Mouse (Mus musculus) myocyte (in vitro differentiated cells): Measurements from ENCODE around the gene Tbcb.

Source experiments
- CEBPB ChIP-seq: IDR thresholded peaks from 2 replicates; pipeline ENCODE4 v1.6.1; 2011; ENCODE audit warnings: mild to moderate bottlenecking, moderate library complexity; ENCODE audit not compliant: poor library complexity, insufficient read depth, severe bottlenecking
- MAX ChIP-seq: IDR thresholded peaks from one replicate; pipeline ENCODE4 v1.6.1; 2011; ENCODE audit warnings: low read depth, mild to moderate bottlenecking, control low read depth
- MYOG ChIP-seq, 3 experiments: IDR thresholded peaks; one replicate each; pipeline ENCODE4 v1.6.1; 2011; ENCODE audit warnings: control low read depth in 2 of 3, low read depth in 2 of 3, mild to moderate bottlenecking in 2 of 3; ENCODE audit not compliant: insufficient read length in 2 of 3, control insufficient read depth in 1 of 3, insufficient read depth in 1 of 3
- POLR2A ChIP-seq: IDR thresholded peaks from one replicate; pipeline ENCODE4 v1.6.1; 2011; ENCODE audit warnings: low read depth, mild to moderate bottlenecking, control low read depth, moderate library complexity; ENCODE audit not compliant: insufficient read length
- REST ChIP-seq: IDR thresholded peaks from one replicate; pipeline ENCODE4 v1.6.1; 2011; ENCODE audit warnings: mild to moderate bottlenecking, control low read depth, moderate library complexity; ENCODE audit not compliant: insufficient read depth, insufficient read length
- SRF ChIP-seq: IDR thresholded peaks from one replicate; pipeline ENCODE4 v1.6.1; 2011; ENCODE audit warnings: low read depth; ENCODE audit not compliant: control insufficient read depth, insufficient read length
- TCF12 ChIP-seq: IDR thresholded peaks from one replicate; pipeline ENCODE4 v1.6.1; 2011; ENCODE audit warnings: mild to moderate bottlenecking, control low read depth; ENCODE audit not compliant: poor library complexity, insufficient read depth, severe bottlenecking
- USF1 ChIP-seq: IDR thresholded peaks from one replicate; pipeline ENCODE4 v1.6.1; 2011; ENCODE audit warnings: low read depth, mild to moderate bottlenecking, control low read depth, moderate library complexity

- TF ChIP-seq POLR2A: no peak
- TF ChIP-seq USF1: no peak
- no peak for TF ChIP-seq MYOG (IDR thresholded peaks at IDR 0.05; ENCODE audit: control insufficient read depth in 1 of 3, insufficient read depth in 1 of 3, insufficient read length in 2 of 3, low read depth in 2 of 3)
- no peak for TF ChIP-seq SRF
- no peak for TF ChIP-seq CEBPB
- no peak for TF ChIP-seq MAX
- no peak for TF ChIP-seq TCF12
- no peak for TF ChIP-seq REST
These were observed 15.3 kb downstream of the Tbcb start for GRCm38 (mm10) chr7:30216723-30217151.
